Mouse (Mus musculus) stomach, postnatal 0 days (tissue): ENCODE results near the gene Psmd8.

Experiments used
- CTCF ChIP-seq: IDR thresholded peaks from 2 replicates; pipeline ENCODE4 v1.5.1; 2016; ENCODE audit warnings: antibody characterized with exemption, low read depth, mild to moderate bottlenecking, moderate library complexity
- EP300 ChIP-seq: optimal IDR thresholded peaks from 2 replicates; pipeline ENCODE3; 2016; ENCODE audit warnings: antibody characterized with exemption

DNA sequence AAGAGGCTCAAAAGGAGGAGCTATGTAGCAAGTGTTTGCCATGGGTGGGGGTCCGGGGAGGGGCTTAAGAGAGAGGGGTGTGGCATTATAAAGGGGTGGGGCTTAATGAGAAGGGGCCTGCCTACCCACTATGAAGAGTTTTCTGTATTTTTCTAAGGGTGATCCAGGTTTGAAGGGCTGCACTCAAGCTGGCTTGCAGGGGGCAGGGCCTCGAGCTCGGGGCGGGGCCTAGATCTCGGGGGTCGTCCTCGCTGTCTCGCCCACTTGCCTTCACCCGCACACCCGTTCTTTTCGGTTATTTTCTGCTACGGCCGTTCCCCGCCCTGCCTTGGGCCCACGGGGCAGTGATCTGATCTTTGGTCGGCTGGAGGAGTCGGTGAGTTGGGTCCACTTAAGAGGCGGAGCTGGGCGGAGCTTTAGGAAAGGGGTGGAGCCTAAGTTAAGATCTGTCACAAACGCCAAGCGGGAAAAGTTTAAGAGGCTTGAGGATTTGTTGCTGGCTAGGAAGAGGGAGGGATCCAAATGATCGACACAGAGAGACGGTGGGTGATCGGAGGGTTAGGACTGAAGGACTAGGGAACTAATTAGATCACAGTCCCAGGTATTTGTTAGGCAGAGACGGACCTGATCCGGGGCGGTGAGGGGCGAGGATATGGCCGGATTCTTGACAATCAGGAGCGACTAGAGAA, 10.3 kb downstream of the Psmd8 start, which contains the start of the genes Ggn and Spred3:
- TF ChIP-seq CTCF: 0 out of 2 replicates have a peak, but pooled peaks have one; percentile 10
- no peak for TF ChIP-seq EP300
